Mouse (Mus musculus) MN1 (cell line): ENCODE results near the gene Pparg.

Experiments
- DNase-seq: peaks from one replicate; pipeline ENCODE4 v3.0.0-alpha.2; 2016; ENCODE audit warnings: low spot score

Gene Pparg

GRCm38 (mm10) chr6:115360776-115361605 lies at the start of gene Pparg:
Gene Pparg (plus strand): TSS chr6:115360951.
- peak; percentile 70 for DNase-seq

DNA sequence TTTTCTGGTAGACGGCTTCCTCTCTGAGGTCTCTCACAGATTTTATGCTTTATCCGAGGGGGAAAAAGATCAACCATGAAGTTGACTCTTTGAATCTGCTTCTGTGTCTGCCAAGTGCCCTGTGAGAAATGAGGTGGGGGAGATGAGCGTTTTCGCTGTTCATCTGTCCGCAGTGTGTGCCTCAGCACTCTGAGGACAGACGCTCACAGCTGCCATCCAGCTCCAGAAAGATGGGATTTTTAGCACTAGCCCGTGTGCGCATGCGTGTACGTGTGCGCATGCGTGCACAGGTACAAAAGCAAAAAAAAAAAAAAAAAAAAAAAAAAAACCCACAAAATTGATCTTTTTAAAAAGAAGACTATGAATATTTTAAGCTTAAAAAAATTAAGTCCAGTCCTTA lies 48.0 kb upstream of the Pparg start:
- no peak for DNase-seq

DNA sequence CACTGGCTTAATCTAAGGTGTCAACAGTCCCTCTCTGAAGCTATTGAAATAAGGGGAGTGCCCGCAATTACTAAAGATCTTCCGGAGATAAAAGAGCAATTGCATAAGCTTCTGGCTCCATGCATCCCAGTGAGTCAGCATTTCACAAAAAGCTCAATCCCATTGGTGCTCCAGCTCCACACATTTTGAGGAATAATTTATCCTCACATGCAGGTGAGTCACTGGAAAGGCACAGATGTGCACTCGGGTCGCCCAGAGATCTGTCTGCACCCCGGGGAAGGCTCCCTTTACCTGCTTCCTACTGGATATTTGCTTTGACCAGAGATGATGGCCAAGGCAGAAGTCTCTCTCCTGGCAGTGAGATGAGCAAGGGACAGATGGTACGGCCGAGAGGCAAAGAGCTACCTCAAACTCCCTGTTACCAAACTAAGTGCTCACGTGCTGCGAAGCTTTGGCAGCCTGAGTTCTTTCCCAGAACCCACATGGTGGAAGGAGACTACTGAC lies 47.5 kb upstream of the Pparg start:
- peak; percentile 62 for DNase-seq

DNA sequence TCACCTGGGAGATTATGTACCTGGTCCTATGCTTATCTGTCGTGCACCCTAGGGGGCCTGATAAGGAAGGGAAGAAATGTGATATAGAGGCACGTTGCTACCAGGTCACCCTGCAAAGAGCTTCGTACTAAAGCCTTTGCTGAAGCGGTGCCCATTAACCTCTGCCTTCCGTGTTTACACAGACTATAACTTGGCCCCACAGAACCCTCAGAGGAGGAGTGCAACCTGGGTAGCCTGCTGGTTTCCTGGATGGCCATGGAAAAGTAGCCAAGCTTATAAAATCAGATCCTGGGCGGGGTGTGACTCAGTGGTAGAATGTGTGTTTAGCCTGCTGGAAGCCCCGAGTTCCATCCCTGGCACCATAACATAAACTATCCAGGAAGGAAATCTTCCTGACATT lies 46.8 kb upstream of the Pparg start:
- no peak for DNase-seq

- DNase-seq, result no peak
Observed at GRCm38 (mm10) chr6:115315770-115316169, 45.0 kb upstream of the Pparg start.

- DNase-seq, result no peak
Observed at GRCm38 (mm10) chr6:115316811-115317221, 43.9 kb upstream of the Pparg start.

DNA sequence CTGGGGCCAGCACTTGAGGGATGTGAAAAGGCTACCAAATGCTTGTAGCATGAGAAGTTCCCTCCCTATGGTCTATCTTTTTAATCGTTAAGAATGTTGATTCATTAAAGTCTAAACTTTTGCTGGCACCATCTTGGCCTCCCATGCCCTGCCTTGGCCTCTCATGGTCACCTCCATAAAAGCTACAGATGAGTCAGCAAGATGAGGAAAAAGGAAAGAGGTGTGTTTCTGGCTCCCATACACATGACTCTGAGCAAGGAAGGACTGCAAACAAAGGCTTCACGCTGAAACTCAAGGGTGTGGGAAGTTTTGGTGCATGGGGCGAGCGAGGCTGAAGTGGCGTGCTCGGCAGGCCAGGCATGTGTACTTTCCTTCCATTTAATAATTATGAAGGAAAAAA lies 41.9 kb upstream of the Pparg start:
- no peak for DNase-seq

- DNase-seq, result no peak
Observed at GRCm38 (mm10) chr6:115319686-115320085, 41.1 kb upstream of the Pparg start.

- no peak for DNase-seq
Observed at GRCm38 (mm10) chr6:115320927-115321714, 39.6 kb upstream of the Pparg start.

- DNase-seq, result no peak
Observed at GRCm38 (mm10) chr6:115321883-115322351, 38.8 kb upstream of the Pparg start.

- DNase-seq, result peak; percentile 28
Observed at GRCm38 (mm10) chr6:115322956-115323355, 37.8 kb upstream of the Pparg start.

GRCm38 (mm10) chr6:115330964-115331363 lies 29.8 kb upstream of the Pparg start:
- no peak for DNase-seq

GRCm38 (mm10) chr6:115333099-115333694 lies 27.6 kb upstream of the Pparg start:
- DNase-seq, result peak; percentile 32

- DNase-seq, result no peak
Observed at GRCm38 (mm10) chr6:115335536-115335935, 25.2 kb upstream of the Pparg start.

- no peak for DNase-seq
Observed at GRCm38 (mm10) chr6:115340084-115340483, 20.7 kb upstream of the Pparg start.

DNA sequence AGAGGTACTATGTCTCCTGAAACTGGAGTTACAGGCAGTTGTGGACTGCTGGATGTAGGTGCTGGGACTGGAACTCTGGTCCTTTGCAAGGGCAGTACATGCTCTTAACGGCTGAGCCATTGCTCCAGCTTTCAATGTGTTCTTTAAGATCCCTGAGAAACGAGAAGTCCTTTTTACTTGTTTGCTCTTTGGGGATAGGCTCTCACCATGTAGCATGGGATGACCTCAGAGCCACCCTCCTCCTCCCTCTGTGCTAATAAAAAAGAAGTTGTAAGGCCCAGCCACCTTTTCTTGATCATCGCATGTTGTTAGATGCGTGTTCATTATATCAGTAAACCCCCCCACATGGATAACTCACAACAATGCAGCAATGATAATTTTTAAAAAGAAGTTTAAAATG lies 17.7 kb upstream of the Pparg start:
- no peak for DNase-seq

GRCm38 (mm10) chr6:115343570-115343969 lies 17.2 kb upstream of the Pparg start:
- DNase-seq, result no peak

GRCm38 (mm10) chr6:115344101-115344500 lies 16.6 kb upstream of the Pparg start:
- DNase-seq, result no peak

- no peak for DNase-seq
Observed at GRCm38 (mm10) chr6:115344513-115344912, 16.2 kb upstream of the Pparg start.

DNA sequence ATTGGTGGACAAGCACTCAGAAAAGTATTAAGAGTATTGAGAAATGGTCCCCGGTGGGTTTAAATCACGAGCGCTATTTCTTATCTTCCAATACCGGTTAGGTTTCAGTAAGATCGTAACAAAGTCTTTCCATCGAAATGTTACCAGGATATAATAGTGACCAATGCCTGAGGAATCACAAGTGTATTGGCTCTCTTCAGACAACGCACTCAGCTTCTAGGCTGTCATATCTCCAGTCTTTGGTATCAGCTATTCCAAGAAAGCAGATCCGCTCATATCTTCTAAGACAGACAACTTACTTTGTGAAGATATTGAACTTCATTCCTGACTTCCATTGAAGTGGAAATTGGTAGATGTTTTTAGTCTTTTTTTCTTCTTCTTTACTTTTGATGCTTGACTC lies 15.7 kb upstream of the Pparg start:
- no peak for DNase-seq

GRCm38 (mm10) chr6:115349641-115350464 lies 10.9 kb upstream of the Pparg start:
- DNase-seq, result peak; percentile 16
